Mouse (Mus musculus): ENCODE data around the gene Prkar2b.

The Prkar2b gene

DNA sequence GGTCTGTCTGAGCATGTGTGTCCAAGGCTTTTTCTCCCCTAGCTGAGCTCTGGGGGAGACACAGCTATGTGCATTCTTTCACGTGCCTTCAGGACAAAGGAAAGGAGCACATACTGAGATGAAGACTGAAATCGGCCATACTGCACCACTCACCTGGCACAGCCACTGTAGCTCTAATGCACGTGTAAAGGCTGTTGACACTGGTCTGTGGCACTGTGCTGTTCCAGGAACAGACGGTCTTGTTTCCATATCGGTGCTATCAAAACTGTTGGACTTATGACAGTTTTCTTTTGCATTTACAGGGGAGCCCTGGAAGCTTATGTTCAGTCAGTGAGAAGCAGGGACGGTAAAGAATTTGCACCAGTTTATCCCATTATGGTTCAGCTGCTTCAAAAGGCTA is 135.8 kb downstream of the Prkar2b start:
- no peak for DNase-seq (ENCODE audit: low read depth, low spot score)

DNA sequence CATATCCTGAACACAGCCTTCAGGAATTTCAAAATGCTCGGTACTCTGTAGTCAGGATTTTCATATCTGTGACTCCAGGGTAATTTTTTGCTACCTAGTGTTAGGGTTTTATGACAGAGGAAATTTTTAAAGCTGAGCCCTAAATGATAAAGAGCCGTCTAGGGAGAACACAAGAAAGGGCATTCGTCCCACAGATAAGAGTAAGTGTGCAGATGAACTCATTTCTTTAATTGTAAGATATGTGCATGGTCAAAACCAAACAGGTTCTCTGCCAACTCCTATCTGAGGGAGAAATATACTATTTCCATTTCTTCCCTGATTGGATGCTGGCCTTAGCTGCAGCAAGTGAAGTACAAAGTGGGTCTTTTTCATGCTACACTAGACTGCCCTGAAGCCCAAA is 137.0 kb downstream of the Prkar2b start:
- no peak for DNase-seq (ENCODE audit: low read depth, low spot score)

DNA sequence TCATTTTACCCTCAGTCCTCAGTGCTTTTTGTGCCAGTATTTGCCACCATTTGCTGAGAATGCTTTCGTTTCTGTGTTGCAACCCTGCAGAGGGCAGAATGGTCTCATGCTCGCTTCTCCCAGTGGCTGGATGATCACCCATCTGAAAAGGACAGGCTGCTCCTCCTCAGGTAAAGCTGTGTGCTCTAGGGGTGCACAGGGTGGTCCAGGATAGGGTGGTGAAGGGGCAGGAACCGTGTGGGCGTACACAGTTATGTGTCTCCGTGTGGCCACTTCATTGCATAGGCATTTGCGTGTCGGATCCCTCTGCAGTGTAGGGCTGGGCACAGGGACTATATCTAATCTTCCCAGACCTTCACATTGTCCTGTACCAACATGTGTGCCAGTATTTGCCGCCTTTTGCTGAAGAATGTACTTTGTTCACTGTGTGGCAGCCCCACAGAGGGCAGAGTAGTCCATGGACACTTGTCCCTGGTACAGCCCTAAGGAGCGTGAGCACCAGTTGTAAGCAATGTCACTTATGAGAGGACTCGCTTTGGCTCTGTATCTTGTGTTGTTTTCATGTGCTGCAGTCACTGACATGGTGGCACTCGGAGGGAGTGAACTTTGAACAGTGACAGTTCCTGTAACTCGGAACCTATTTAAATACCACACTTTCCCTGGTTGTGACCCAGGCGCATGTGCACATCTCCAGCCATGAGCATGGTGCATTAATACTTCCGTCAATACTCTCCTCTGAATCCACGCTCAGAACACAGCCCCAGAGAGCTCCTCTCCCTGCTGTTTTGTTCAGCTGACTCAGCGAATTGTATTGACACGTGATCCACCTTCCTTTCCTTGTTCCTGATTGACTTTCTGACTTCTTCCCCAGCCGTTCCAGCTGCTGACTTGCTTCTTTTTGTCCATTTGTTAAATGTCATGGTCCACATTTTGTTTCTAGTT is 140.4 kb downstream of the Prkar2b start:
- no peak for DNase-seq (ENCODE audit: low read depth, low spot score)

DNA sequence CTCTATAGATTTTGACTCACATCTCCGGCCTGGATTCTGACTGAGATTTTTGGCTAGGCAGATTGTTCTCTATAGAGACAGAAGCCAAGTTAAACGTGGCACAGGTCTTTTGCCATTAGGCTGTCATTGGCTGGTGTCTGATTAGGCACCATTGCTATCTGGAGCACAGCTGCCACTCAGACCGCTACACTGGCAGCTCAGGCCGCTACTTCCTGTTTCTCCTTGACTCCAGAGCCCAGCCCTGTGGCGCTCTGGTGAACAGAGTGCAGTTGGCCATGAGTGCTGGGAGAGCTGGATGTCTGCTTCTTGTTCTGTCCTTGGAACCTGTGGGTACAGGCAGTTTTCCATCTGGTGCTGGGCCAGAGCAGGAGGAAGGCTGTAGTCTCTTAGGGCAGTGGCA is 143.9 kb downstream of the Prkar2b start:
- no peak for DNase-seq (ENCODE audit: low read depth, low spot score)

DNA sequence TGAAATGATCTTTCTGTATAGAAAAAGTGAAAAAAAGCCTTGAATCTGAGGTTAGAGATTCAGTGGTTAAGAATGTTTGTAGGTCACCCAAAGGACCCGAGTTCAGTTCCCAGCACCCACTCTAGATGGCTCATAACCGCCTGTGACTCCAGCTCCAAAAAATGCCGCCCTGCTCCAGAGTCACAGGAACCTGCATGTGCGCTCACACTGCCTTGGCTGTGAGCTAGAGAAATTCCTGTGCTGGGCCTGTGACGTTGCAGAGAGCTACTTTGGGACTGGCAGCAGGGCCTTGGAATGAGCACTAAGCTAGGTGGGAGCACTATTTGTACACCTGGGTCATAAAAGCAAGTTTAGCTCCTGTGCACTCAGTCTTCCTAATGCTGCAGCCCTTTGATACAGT is 144.4 kb downstream of the Prkar2b start:
- no peak for DNase-seq (ENCODE audit: low read depth, low spot score)

DNA sequence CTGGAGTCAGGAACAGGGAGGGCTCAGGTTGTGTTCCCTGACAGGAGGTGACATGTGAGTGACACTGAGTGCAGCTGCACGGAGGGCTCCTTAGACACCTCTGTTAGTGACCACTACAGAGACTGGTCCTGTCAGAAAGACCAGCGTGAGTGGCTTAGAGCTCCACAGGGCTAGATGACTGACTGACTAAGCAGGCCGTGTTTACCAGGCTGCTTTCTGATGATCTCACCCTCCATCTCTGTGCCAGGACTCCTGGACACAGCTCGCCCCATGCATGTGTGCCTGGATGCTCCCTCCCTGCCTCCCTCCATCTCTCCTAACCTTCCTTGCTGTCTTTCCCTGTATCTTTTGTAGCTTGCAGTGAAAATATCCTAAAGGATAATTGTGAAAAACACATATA is 147.5 kb downstream of the Prkar2b start:
- DNase-seq (ENCODE audit: low read depth, low spot score), result no peak

DNA sequence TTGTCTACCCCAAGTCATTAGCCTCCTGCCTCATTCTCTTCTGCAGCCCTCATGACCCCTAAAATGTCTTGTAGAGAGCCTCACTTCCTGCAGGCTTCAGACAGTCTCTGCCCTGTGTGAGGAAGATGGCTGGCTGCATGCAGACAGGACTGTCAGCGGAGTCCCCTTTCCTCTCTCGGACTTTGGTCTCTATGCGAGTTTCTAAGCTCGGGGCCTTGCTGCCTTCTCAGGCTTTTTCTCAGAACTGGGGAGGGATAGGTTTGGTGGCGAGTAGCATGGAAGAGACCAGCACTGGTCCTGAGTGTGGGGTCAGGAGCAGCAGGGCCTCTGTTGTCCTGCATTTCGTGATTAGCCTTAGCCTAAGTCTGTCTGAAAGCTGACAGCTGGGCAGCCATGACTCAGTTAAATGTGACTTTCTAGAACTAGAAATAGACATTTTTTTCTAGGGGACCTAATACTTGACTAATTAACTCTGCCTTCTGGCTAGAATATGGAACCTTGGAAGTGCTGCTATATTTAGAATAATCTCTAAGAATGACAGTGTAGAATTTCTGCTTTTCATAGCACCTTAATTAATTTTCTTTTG is 148.0 kb downstream of the Prkar2b start:
- no peak for DNase-seq (ENCODE audit: low read depth, low spot score)

All from WW6 (cell line).